13 mouse cellular contexts compared by ENCODE assay signal in genomic region chr8:87225504-87226425, GRCm38 (mm10).
DNase-seq lines count a peak whose midpoint lies in the region; ATAC-seq and TF ChIP-seq lines count a peak whose summit lies in the region.
"Had no signal": no experiment of that assay in that cellular context is flagged by ENCODE, and none has a peak within 500 bp of the region (broad histone marks: within the 10 kb centered on the region; RNA-seq: fewer than 3 reads in every experiment).

No protein-coding gene starts in this region.

- H3K9ac ChIP-seq in ES-E14 (ENCODE audit: insufficient read depth, low read depth, low read length, poor library complexity, severe bottlenecking), result no peak overlapping the region
- no peak overlapping the region for H3K9ac ChIP-seq in forebrain, embryonic 15.5 days (replicated peaks)
- no peak overlapping the region for H3K9ac ChIP-seq in limb, embryonic 14.5 days (ENCODE audit: low read depth, low read length, severe bottlenecking)
- H3K9ac ChIP-seq: heart, embryonic 12.5 days; liver, embryonic 15.5 days had no signal

- H3K4me2 ChIP-seq in forebrain, embryonic 15.5 days (replicated peaks), result no peak overlapping the region
- peak overlapping the region; percentile 13; the same call in 1 of the 2 replicates for H3K4me2 ChIP-seq in limb, embryonic 14.5 days (replicated peaks; ENCODE audit: low read depth, low read length, severe bottlenecking)
- H3K4me2 ChIP-seq: heart, embryonic 12.5 days; liver, embryonic 15.5 days had no signal

- peak; percentile 86 for ATAC-seq in forebrain, embryonic 15.5 days (replicated peaks)
- ATAC-seq in limb, embryonic 14.5 days (ENCODE audit: low FRiP score, low read depth), result no peak

- DNase-seq in cerebellum, postnatal 10 days, result peak; percentile 35 to 49
- DNase-seq in cerebellum, adult 11 months, result no peak
- no peak for DNase-seq in ES-E14 (ENCODE audit: low read depth, low spot score)
- peak; percentile 33 for DNase-seq in limb, embryonic 14.5 days (ENCODE audit: low spot score)
- no peak for DNase-seq in lung, postnatal 36 days
- no peak for DNase-seq in urinary bladder, adult 2 months (ENCODE audit: low spot score)
- no peak for DNase-seq in heart, adult 11 months
- DNase-seq: adrenal gland, postnatal 10 days; gastrocnemius, postnatal 10 days; right cerebral cortex, adult 18-20 months had no signal

- no peaks in the 10 kb centered on the region for H3K36me3 ChIP-seq in ES-E14 (ENCODE audit: control insufficient read depth, insufficient read depth, low read length, poor library complexity, severe bottlenecking)
- H3K36me3 ChIP-seq in forebrain, embryonic 15.5 days, result no peaks in the 10 kb centered on the region
- H3K36me3 ChIP-seq in limb, embryonic 14.5 days (ENCODE audit: control insufficient read depth, insufficient read depth, low read length), result no peaks in the 10 kb centered on the region
- H3K36me3 ChIP-seq: heart, embryonic 12.5 days; liver, embryonic 15.5 days had no signal

- 66% methylated on average over 11 of the region's 11 CpGs for WGBS in forebrain, embryonic 15.5 days
- WGBS in limb, embryonic 14.5 days, result 66% methylated on average over 11 of the region's 11 CpGs

- no peaks in the 10 kb centered on the region for H3K9me3 ChIP-seq in ES-E14 (ENCODE audit: control insufficient read depth, insufficient read depth, low read depth, low read length)
- H3K9me3 ChIP-seq in forebrain, embryonic 15.5 days, result no peaks in the 10 kb centered on the region
- H3K9me3 ChIP-seq in limb, embryonic 14.5 days (ENCODE audit: control insufficient read depth, low read length), result no peaks in the 10 kb centered on the region
- H3K9me3 ChIP-seq: liver, embryonic 15.5 days had no signal

- in situ Hi-C loops in ES-E14 (cut with MboI; ENCODE audit: low sequenced_read_pairs in 2 of 2, unreplicated experiment in 2 of 2), result no loop called here

- H3K27me3 ChIP-seq in forebrain, embryonic 15.5 days, result 0 out of 2 replicates have a peak, but pooled peaks cover under 1% of the 10 kb centered on the region
- H3K27me3 ChIP-seq in limb, embryonic 14.5 days (ENCODE audit: control insufficient read depth, insufficient read depth, low read length), result no peaks in the 10 kb centered on the region
- H3K27me3 ChIP-seq: liver, embryonic 15.5 days had no signal

- no peak overlapping the region for H3K4me3 ChIP-seq in ES-E14 (ENCODE audit: insufficient read depth in 1 of 2, low read depth in 1 of 2, low read length in 2 of 2, poor library complexity in 1 of 2, severe bottlenecking in 1 of 2)
- H3K4me3 ChIP-seq in forebrain, embryonic 15.5 days, result no peak overlapping the region
- H3K4me3 ChIP-seq in limb, embryonic 14.5 days (replicated peaks; ENCODE audit: low read length), result no peak overlapping the region
- H3K4me3 ChIP-seq: heart, embryonic 12.5 days; liver, embryonic 15.5 days had no signal

- no peak overlapping the region for H3K27ac ChIP-seq in ES-E14 (ENCODE audit: insufficient read depth, low read depth, low read length, poor library complexity, severe bottlenecking)
- no peak overlapping the region for H3K27ac ChIP-seq in forebrain, embryonic 15.5 days (replicated peaks)
- no peak overlapping the region for H3K27ac ChIP-seq in limb, embryonic 14.5 days (replicated peaks; ENCODE audit: low read depth, low read length)
- H3K27ac ChIP-seq: liver, embryonic 15.5 days had no signal

- H3K4me1 ChIP-seq in ES-E14 (ENCODE audit: control insufficient read depth in 2 of 2, insufficient read depth in 2 of 2, low read length in 2 of 2, poor library complexity in 1 of 2), result peaks cover 0 to 2% of the 10 kb centered on the region in 2 experiments; a peak in 1 of 4 replicates
- peaks cover under 1% of the 10 kb centered on the region; the same call in 1 of the 2 replicates for H3K4me1 ChIP-seq in forebrain, embryonic 15.5 days
- H3K4me1 ChIP-seq in limb, embryonic 14.5 days (ENCODE audit: control insufficient read depth, insufficient read depth, low read length), result no peaks in the 10 kb centered on the region
- H3K4me1 ChIP-seq: heart, embryonic 12.5 days; liver, embryonic 15.5 days had no signal

- TF ChIP-seq POLR2A in limb, embryonic 14.5 days (IDR thresholded peaks at IDR 0.05; ENCODE audit: borderline replicate concordance, extremely low read depth, insufficient read depth, insufficient read length), result no peak

TF ChIP-seq in ES-E14, 5 proteins besides CTCF, POLR2A, EP300 and RAD21:
- no peak for TF ChIP-seq ZNF384 (IDR thresholded peaks at IDR 0.05; ENCODE audit: low read depth, low read length)
- TF ChIP-seq HCFC1 (IDR thresholded peaks at IDR 0.05; ENCODE audit: borderline replicate concordance, insufficient read depth, low read length), result peak; percentile 87; the same call in 1 of the 2 replicates

Comparison
In these comparisons a context has a peak if more than half of its experiments do, and no peak if none do; other contexts are left out.
1. DNase-seq: peak in cerebellum, postnatal 10 days (2 of 2) and limb, embryonic 14.5 days (single experiment); none in cerebellum, adult 11 months (single experiment), ES-E14 (single experiment), lung, postnatal 36 days (single experiment), urinary bladder, adult 2 months (single experiment) and heart, adult 11 months (single experiment).